Mouse (Mus musculus) midbrain, embryonic 10.5 days (tissue): ENCODE measurements around the gene Snap25. TPM values are rescaled to one million over a fixed set of nuclear protein-coding genes. Genes with fewer than 3 reads are reported as not detected.

Experiments
- DNase-seq: peaks from one replicate; pipeline ENCODE4 v3.0.0-alpha.2; 2017; ENCODE audit warnings: low spot score
- H3K27ac ChIP-seq: fragments of 300-500 bp; sonication (generic); replicated peaks from 2 replicates; pipeline ENCODE4 v1.5.1; 2016; ENCODE audit warnings: mild to moderate bottlenecking
- H3K27me3 ChIP-seq: fragments of 300-500 bp; sonication (generic); 2 replicates; pipeline ENCODE4 v1.6.1; 2016; ENCODE audit warnings: low read depth, mild to moderate bottlenecking; ENCODE audit not compliant: poor library complexity, severe bottlenecking
- H3K36me3 ChIP-seq: fragments of 300-500 bp; sonication (generic); 2 replicates; pipeline ENCODE4 v1.6.1; 2016; ENCODE audit warnings: mild to moderate bottlenecking, moderate library complexity
- H3K4me1 ChIP-seq: fragments of 300-500 bp; sonication (generic); 2 replicates; pipeline ENCODE4 v1.6.1; 2016
- H3K4me3 ChIP-seq: fragments of 300-500 bp; sonication (generic); 2 replicates; pipeline ENCODE4 v1.5.1; 2016; ENCODE audit warnings: mild to moderate bottlenecking, moderate library complexity
- H3K9me3 ChIP-seq: fragments of 300-500 bp; sonication (generic); replicated peaks from 2 replicates; pipeline ENCODE4 v1.6.1; 2016; ENCODE audit warnings: mild to moderate bottlenecking
- WGBS: fragments of 180-500 bp; shearing (Covaris S2); methylation state at CpG from one replicate; pipeline ENCODE4 v1.1.7; 2016; 5-methylcytosine and 5-hydroxymethylcytosine counted together
- polyA plus RNA-seq: library from polyadenylated mRNA; unstranded; fragments of >200 nt; fragmentation: Nextera tagmentation; extraction: Ambion mirVana; gene quantifications from 2 replicates; pipeline ENCODE4 v1.2.1, GENCODE M21; 2016

The Snap25 gene
- polyA plus RNA-seq, 1 experiment from 2014 or later: 12.5 TPM

GRCm38 (mm10) chr2:136798887-136799430, 85.7 kb downstream of the Snap25 start:
- DNase-seq: no peak
- Histone ChIP-seq H3K36me3 (no peaks in the 10 kb centered on the region), H3K27me3 (no peaks in the 10 kb centered on the region), H3K4me3 (no peak overlapping the region), H3K9me3 (no peaks in the 10 kb centered on the region), H3K4me1 (no peaks in the 10 kb centered on the region), H3K27ac (no peak overlapping the region)
- WGBS: 73% methylated on average over 2 of the region's 2 CpGs

- no peaks in the 10 kb centered on the region for H3K27me3 ChIP-seq
- no peak overlapping the region for H3K27ac ChIP-seq
- H3K36me3 ChIP-seq: no peaks in the 10 kb centered on the region
- no peak overlapping the region for H3K4me3 ChIP-seq
- no peaks in the 10 kb centered on the region for H3K4me1 ChIP-seq
- no peaks in the 10 kb centered on the region for H3K9me3 ChIP-seq
- DNase-seq: no peak
Observed at GRCm38 (mm10) chr2:136801102-136801501, 87.8 kb downstream of the Snap25 start.

DNA sequence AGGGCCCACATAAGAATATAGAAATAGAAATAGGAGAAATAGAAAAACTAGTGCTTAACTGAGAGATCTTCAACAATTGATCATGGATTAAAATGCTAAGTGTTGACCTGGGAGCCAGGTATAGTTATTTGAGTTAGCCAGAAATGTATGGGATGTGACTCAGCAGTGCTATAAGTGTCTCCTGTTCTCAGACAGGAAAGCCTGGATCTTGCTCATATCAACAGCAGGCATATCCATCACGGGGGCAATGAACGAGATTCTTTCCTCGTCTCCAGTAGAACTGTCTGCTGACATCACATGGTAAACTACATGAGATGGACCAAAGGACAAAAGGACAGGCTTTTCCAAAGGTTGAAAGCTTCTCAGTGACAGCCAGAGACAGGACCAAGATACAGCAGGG, 88.8 kb downstream of the Snap25 start:
- Histone ChIP-seq H3K9me3 (no peaks in the 10 kb centered on the region), H3K36me3 (no peaks in the 10 kb centered on the region), H3K4me3 (no peak overlapping the region), H3K4me1 (no peaks in the 10 kb centered on the region), H3K27ac (no peak overlapping the region), H3K27me3 (no peaks in the 10 kb centered on the region)
- DNase-seq: no peak
- 94% methylated on average over 3 of the region's 3 CpGs for WGBS

DNA sequence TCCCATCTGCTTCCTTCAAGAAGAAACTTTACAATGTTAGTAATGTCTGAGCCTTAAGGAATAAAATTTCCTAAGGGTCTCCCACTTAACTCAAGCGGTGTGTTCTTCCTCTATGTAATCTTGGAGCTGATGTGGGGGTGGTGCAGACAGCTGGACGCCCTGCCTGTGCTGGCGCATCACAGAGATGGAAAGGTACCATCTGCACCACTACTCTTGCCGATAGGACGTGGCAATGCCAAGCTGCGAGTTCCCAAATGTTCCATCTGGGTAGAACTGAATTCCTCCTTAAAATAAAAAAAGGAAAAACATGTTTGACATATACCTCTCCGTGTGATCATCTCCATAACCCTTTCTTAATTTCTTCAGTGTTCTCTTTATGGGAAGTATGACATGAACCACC, 89.9 kb downstream of the Snap25 start:
- 91% methylated on average over 7 of the region's 7 CpGs for WGBS
- H3K36me3 ChIP-seq: no peaks in the 10 kb centered on the region
- H3K27ac ChIP-seq: no peak overlapping the region
- H3K9me3 ChIP-seq: no peaks in the 10 kb centered on the region
- H3K4me3 ChIP-seq: no peak overlapping the region
- H3K4me1 ChIP-seq: no peaks in the 10 kb centered on the region
- no peak for DNase-seq
- H3K27me3 ChIP-seq: no peaks in the 10 kb centered on the region

- 74% methylated on average over 8 of the region's 8 CpGs for WGBS
- H3K9me3 ChIP-seq: no peaks in the 10 kb centered on the region
Observed at GRCm38 (mm10) chr2:136807992-136808726, 94.9 kb downstream of the Snap25 start.

DNA sequence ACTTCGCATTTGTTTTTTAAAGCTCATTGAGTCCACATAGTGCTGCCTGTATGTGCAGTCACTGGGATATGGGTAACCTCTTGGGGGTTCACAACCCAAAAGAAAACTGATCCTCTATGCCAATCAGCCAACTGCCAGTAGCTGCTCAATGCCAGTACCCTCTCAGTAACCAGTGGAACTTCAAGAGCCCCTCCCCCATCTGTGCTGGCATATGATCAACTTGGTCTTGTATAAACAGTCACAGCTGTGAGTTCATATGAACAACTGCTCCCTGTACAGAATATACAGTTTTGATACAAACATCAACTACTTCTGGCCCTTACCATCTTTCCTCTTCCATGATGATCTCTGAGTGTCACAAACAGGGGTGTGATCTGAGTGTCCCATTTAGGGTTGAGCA, 98.1 kb downstream of the Snap25 start:
- Histone ChIP-seq H3K9me3 (no peaks in the 10 kb centered on the region), H3K27me3 (no peaks in the 10 kb centered on the region), H3K4me3 (no peak overlapping the region), H3K27ac (no peak overlapping the region), H3K36me3 (no peaks in the 10 kb centered on the region), H3K4me1 (no peaks in the 10 kb centered on the region)
- no peak for DNase-seq
- 88% methylated on average over 1 of the region's 1 CpGs for WGBS

More at GRCm38 (mm10) chr2:136807992-136808726, 94.9 kb downstream of the Snap25 start:
- H3K4me3 ChIP-seq: no peak overlapping the region
- no peak overlapping the region for H3K27ac ChIP-seq
- no peaks in the 10 kb centered on the region for H3K4me1 ChIP-seq
- no peaks in the 10 kb centered on the region for H3K36me3 ChIP-seq
- DNase-seq: no peak
- no peaks in the 10 kb centered on the region for H3K27me3 ChIP-seq

GRCm38 (mm10) chr2:136816717-136817400, 103.6 kb downstream of the Snap25 start:
- Histone ChIP-seq H3K27ac (no peak overlapping the region), H3K4me3 (no peak overlapping the region), H3K36me3 (no peaks in the 10 kb centered on the region), H3K27me3 (no peaks in the 10 kb centered on the region), H3K9me3 (no peaks in the 10 kb centered on the region), H3K4me1 (no peaks in the 10 kb centered on the region)
- 84% methylated on average over 9 of the region's 9 CpGs for WGBS
- DNase-seq: no peak

GRCm38 (mm10) chr2:136823751-136824716, 110.8 kb downstream of the Snap25 start:
- Histone ChIP-seq H3K4me3 (no peak overlapping the region), H3K27ac (no peak overlapping the region; the same call in 1 of the 2 replicates), H3K4me1 (peaks cover 5% of the 10 kb centered on the region; the same call in 1 of the 2 replicates), H3K9me3 (no peaks in the 10 kb centered on the region), H3K27me3 (no peaks in the 10 kb centered on the region), H3K36me3 (no peaks in the 10 kb centered on the region)
- 71% methylated on average over 5 of the region's 5 CpGs for WGBS
- no peak for DNase-seq

DNA sequence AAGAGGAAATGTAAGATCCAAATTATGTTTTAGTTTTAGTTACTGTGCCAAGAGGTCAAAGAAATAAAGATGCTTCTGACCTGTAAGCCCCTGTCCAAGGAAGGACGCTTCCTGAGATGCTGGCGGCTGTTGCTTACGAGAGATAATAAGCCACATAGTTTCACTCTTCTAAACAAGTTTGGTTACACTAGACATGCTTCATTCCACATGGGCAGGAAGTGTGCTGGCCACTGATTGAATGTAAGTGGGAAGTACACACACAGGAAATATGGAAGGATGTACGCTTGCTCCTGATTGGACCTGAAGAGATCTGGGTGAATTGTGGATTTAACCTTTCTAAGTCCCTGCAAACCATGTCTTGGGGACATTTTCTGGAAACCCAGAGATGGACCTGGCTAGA, 114.4 kb downstream of the Snap25 start:
- H3K27me3 ChIP-seq: no peaks in the 10 kb centered on the region
- H3K9me3 ChIP-seq: no peaks in the 10 kb centered on the region
- H3K4me1 ChIP-seq: peaks cover 5% of the 10 kb centered on the region; the same call in 1 of the 2 replicates
- H3K36me3 ChIP-seq: no peaks in the 10 kb centered on the region
- no peak overlapping the region for H3K4me3 ChIP-seq
- DNase-seq: no peak
- 82% methylated on average over 4 of the region's 4 CpGs for WGBS
- H3K27ac ChIP-seq: no peak overlapping the region

Other genes starting within 250 kb of the Snap25 start
- 0.65 TPM in 2 replicates for gene Ankef1, start 211.5 kb upstream of the Snap25 start, polyA plus RNA-seq
- gene AL731706.2, start 172.2 kb downstream of the Snap25 start, polyA plus RNA-seq: 24.1 and 26.6 TPM in 2 replicates
- 9.8 and 10.7 TPM in 2 replicates for gene Slx4ip, start 177.8 kb downstream of the Snap25 start, polyA plus RNA-seq
- 25.8 and 30.3 TPM in 2 replicates for gene AL731706.1, start 177.9 kb downstream of the Snap25 start, polyA plus RNA-seq
- gene Mkks, start 177.9 kb downstream of the Snap25 start, polyA plus RNA-seq: 14.0 and 16.4 TPM in 2 replicates